Mouse (Mus musculus): Measurements from ENCODE around the gene Ndufa6. TPM values are rescaled to one million over a fixed set of nuclear protein-coding genes. Genes with fewer than 3 reads are reported as not detected.

Ndufa6 gene
- polyA plus RNA-seq, 1 experiment, result 466 TPM

- Histone ChIP-seq H3K4me1 (ENCODE audit: control insufficient read depth, insufficient read depth, low read length) (peaks cover 4% of the 10 kb centered on the region), H3K4me3 (ENCODE audit: insufficient read depth, low read length) (no peak overlapping the region), H3K27ac (ENCODE audit: insufficient read depth, low read length) (no peak overlapping the region)
- no peak for TF ChIP-seq POLR2A (IDR thresholded peaks at IDR 0.05; ENCODE audit: extremely low read depth, insufficient read depth, low read length)
Observed at GRCm38 (mm10) chr15:82351480-82351879, 2.6 kb downstream of the Ndufa6 start.

DNA sequence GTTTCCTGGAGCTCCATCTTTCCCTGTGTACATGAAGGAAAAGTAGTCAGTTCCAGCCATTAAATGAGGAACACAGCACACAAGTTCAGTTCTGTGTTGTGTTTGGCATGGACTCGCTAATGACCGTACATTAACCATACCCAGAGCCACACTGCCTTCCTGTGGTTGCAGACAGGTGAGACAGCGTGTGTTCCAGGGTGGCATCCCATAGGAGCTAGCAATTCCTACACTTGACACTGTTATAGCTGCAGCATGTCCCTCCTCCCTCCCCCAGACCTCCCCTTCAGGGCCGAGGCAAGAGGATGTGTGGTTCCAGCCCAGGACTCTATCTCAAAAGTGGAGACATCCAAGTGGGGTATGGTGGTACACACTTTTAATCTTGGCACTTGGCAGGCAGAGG, 3.8 kb downstream of the Ndufa6 start:
- TF ChIP-seq POLR2A (IDR thresholded peaks at IDR 0.05; ENCODE audit: extremely low read depth, insufficient read depth, low read length) (no peak), CTCF (IDR thresholded peaks at IDR 0.05; ENCODE audit: extremely low read depth, insufficient read depth, low read length) (no peak)
- H3K27ac ChIP-seq (ENCODE audit: insufficient read depth, low read length), result no peak overlapping the region
- H3K4me1 ChIP-seq (ENCODE audit: control insufficient read depth, insufficient read depth, low read length), result peaks cover 4% of the 10 kb centered on the region
- no peak overlapping the region for H3K4me3 ChIP-seq (ENCODE audit: insufficient read depth, low read length)

DNA sequence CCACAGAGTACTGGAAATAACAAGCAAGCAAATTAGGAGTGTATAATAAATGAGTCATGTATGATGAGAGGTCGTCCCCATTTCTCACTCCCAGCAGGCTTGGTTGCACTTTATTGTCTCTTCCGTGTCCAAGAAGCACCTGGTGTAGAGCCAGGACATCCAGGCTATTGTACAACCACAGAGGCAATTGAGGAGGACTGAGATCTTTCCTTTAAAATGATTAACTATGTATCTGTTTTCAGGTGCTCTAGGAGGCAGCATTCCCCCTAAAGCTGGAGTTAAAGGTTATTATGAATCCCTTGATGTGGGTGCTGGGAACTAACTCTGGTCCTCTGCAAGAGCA, 5.2 kb downstream of the Ndufa6 start:
- TF ChIP-seq POLR2A (IDR thresholded peaks at IDR 0.05; ENCODE audit: extremely low read depth, insufficient read depth, low read length), result no peak
- TF ChIP-seq CTCF (IDR thresholded peaks at IDR 0.05; ENCODE audit: extremely low read depth, insufficient read depth, low read length), result no peak
- H3K27ac ChIP-seq (ENCODE audit: insufficient read depth, low read length), result no peak overlapping the region
- H3K4me3 ChIP-seq (ENCODE audit: insufficient read depth, low read length), result no peak overlapping the region
- H3K4me1 ChIP-seq (ENCODE audit: control insufficient read depth, insufficient read depth, low read length), result peaks cover 4% of the 10 kb centered on the region

- peaks cover 4% of the 10 kb centered on the region for H3K4me1 ChIP-seq (ENCODE audit: control insufficient read depth, insufficient read depth, low read length)
- no peak overlapping the region for H3K27ac ChIP-seq (ENCODE audit: insufficient read depth, low read length)
- TF ChIP-seq CTCF (IDR thresholded peaks at IDR 0.05; ENCODE audit: extremely low read depth, insufficient read depth, low read length), result no peak
- 0 out of 2 replicates have a peak, but pooled peaks have one; percentile 16 for TF ChIP-seq POLR2A (IDR thresholded peaks at IDR 0.05; ENCODE audit: extremely low read depth, insufficient read depth, low read length)
- H3K4me3 ChIP-seq (ENCODE audit: insufficient read depth, low read length), result no peak overlapping the region
Observed at GRCm38 (mm10) chr15:82348258-82348998, 5.7 kb downstream of the Ndufa6 start.

DNA sequence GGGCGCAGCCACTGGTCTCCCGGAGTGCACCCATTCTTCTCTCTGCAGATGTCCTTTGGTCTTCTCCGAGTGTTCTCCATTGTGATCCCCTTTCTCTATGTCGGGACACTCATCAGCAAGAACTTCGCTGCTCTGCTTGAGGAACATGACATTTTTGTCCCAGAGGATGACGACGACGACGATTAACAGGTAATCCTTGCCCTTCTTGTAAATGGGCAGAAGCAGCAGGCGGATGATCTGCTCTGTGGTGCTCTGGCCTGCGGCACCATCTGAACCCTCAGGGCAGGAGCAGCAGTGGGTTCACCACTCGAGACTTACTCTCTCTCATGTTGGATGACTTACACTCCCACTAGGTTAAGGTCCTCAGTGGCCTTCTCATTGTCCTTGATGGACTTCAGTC, 6.3 kb downstream of the Ndufa6 start:
- Histone ChIP-seq H3K4me1 (ENCODE audit: control insufficient read depth, insufficient read depth, low read length) (peaks cover 4% of the 10 kb centered on the region), H3K4me3 (ENCODE audit: insufficient read depth, low read length) (no peak overlapping the region), H3K27ac (ENCODE audit: insufficient read depth, low read length) (no peak overlapping the region)
- TF ChIP-seq CTCF (IDR thresholded peaks at IDR 0.05; ENCODE audit: extremely low read depth, insufficient read depth, low read length), result no peak
- TF ChIP-seq POLR2A (IDR thresholded peaks at IDR 0.05; ENCODE audit: extremely low read depth, insufficient read depth, low read length), result no peak

- peak overlapping the region; percentile 58 for H3K4me3 ChIP-seq (ENCODE audit: insufficient read depth, low read length)
- TF ChIP-seq CTCF (IDR thresholded peaks at IDR 0.05; ENCODE audit: extremely low read depth, insufficient read depth, low read length), result no peak
- TF ChIP-seq POLR2A (IDR thresholded peaks at IDR 0.05; ENCODE audit: extremely low read depth, insufficient read depth, low read length), result no peak
- no peak overlapping the region for H3K27ac ChIP-seq (ENCODE audit: insufficient read depth, low read length)
- H3K4me1 ChIP-seq (ENCODE audit: control insufficient read depth, insufficient read depth, low read length), result peaks cover 4% of the 10 kb centered on the region
Observed at GRCm38 (mm10) chr15:82347303-82347676, 6.8 kb downstream of the Ndufa6 start.

DNA sequence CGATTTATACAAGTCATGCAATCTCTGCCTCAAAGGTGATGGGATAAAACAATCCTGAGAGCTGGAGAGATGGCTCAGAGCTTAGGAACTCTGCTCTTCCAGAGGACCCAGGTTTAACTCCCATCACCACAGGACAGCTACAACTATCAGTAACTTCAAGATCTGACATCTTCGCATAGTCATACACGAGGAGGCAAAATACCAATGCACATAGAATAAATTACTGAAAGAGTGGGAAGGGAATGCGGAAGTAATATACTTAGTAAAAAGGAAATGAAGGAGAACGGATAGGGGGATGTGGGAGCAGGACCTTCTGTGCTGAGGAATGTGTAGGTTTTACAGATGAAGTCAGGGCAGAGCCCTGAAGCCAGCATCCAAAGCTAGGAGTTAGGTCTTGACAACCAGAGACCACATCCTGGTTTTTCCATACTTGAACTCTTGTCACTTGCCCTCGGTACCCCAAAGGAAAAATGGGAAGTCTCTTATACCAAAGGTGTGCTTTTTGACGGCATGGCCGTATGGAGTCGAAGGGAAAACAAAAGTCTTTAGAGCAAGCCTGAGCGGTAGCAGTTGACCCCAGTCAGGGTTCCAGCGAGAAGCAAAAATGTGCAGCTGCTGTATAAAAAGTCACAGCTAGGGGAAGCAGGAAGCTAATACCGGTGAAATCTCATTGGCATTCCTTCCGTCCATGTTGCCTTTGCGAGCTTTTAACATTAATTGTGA, 7.4 kb downstream of the Ndufa6 start:
- peaks cover 4% of the 10 kb centered on the region for H3K4me1 ChIP-seq (ENCODE audit: control insufficient read depth, insufficient read depth, low read length)
- no peak for TF ChIP-seq POLR2A (IDR thresholded peaks at IDR 0.05; ENCODE audit: extremely low read depth, insufficient read depth, low read length)
- TF ChIP-seq CTCF (IDR thresholded peaks at IDR 0.05; ENCODE audit: extremely low read depth, insufficient read depth, low read length), result no peak
- H3K4me3 ChIP-seq (ENCODE audit: insufficient read depth, low read length), result peak overlapping the region; percentile 58
- peak overlapping the region; percentile 33; the same call in 1 of the 2 replicates for H3K27ac ChIP-seq (ENCODE audit: insufficient read depth, low read length)

GRCm38 (mm10) chr15:82345820-82346470, 8.2 kb downstream of the Ndufa6 start:
- Histone ChIP-seq H3K4me3 (ENCODE audit: insufficient read depth, low read length) (peak overlapping the region; percentile 58), H3K27ac (ENCODE audit: insufficient read depth, low read length) (peak overlapping the region; percentile 92), H3K4me1 (ENCODE audit: control insufficient read depth, insufficient read depth, low read length) (peaks cover 4% of the 10 kb centered on the region)
- TF ChIP-seq POLR2A (IDR thresholded peaks at IDR 0.05; ENCODE audit: extremely low read depth, insufficient read depth, low read length), result no peak; the same call in 1 of the 2 replicates
- no peak for TF ChIP-seq CTCF (IDR thresholded peaks at IDR 0.05; ENCODE audit: extremely low read depth, insufficient read depth, low read length)

DNA sequence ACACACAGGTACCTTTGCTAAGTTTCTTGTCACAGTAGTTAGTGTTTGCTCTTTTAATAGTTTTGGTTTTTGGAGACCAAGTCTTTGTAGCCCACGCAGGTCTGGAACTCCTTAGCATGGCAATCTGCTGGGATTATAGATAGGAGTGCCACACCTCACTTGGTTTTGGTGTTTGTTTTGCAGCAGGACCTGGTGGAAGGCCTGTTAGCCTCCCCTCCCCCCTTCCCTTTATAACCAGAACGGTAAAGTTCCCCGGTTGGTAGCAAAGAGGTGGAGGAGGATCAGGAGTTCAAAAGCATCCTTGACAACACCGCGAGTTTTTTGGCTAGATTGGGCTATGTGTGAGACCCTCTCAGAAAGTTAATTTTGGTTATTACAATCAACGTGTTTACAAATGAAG, 9.2 kb downstream of the Ndufa6 start:
- Histone ChIP-seq H3K4me3 (ENCODE audit: insufficient read depth, low read length) (no peak overlapping the region), H3K27ac (ENCODE audit: insufficient read depth, low read length) (no peak overlapping the region), H3K4me1 (ENCODE audit: control insufficient read depth, insufficient read depth, low read length) (peaks cover 4% of the 10 kb centered on the region)
- TF ChIP-seq POLR2A (IDR thresholded peaks at IDR 0.05; ENCODE audit: extremely low read depth, insufficient read depth, low read length), result no peak
- TF ChIP-seq CTCF (IDR thresholded peaks at IDR 0.05; ENCODE audit: extremely low read depth, insufficient read depth, low read length), result no peak

All from cortical plate, adult 2 months (tissue).